In genomic region chr3:82435351-82435750, GRCm38 (mm10) we compare ENCODE assay signal across 24 mouse cellular contexts.
"Had no signal": no experiment of that assay in that cellular context is flagged by ENCODE, and none has a peak within 500 bp of the region (broad histone marks: within the 10 kb centered on the region; RNA-seq: fewer than 3 reads in every experiment).

No protein-coding gene starts in this region.

- H3K27me3 ChIP-seq: heart, embryonic 13.5 days; heart, embryonic 15.5 days; kidney, embryonic 15.5 days; limb, embryonic 13.5 days; limb, embryonic 15.5 days; liver, embryonic 12.5 days had no signal

- H3K36me3 ChIP-seq: heart, embryonic 13.5 days; heart, embryonic 15.5 days; kidney, embryonic 15.5 days; limb, embryonic 13.5 days; limb, embryonic 15.5 days; liver, embryonic 12.5 days had no signal

- H3K4me3 ChIP-seq: heart, adult 2 months; heart, embryonic 13.5 days; heart, embryonic 15.5 days; kidney, embryonic 15.5 days; limb, embryonic 13.5 days; limb, embryonic 15.5 days; liver, embryonic 12.5 days had no signal

- DNase-seq: gastrocnemius, postnatal 14 days; gastrocnemius, postnatal 36 days; heart, adult 11 months; heart, adult 2 months; heart, postnatal 14 days; heart, postnatal 36 days; kidney, adult 11 months; kidney, adult 2 months; kidney, adult 9 months; kidney, postnatal 14 days; kidney, postnatal 36 days; layer of hippocampus, adult 9-11 months; layer of hippocampus, postnatal 36 days; left cerebral cortex, postnatal 4 days had no signal

- H3K27ac ChIP-seq: heart, adult 2 months; heart, embryonic 13.5 days; heart, embryonic 15.5 days; kidney, embryonic 15.5 days; kidney, postnatal 0 days; limb, embryonic 13.5 days; limb, embryonic 15.5 days; liver, embryonic 12.5 days; liver, embryonic 14.5 days had no signal

- H3K9ac ChIP-seq: heart, embryonic 13.5 days; heart, embryonic 15.5 days; kidney, embryonic 15.5 days; limb, embryonic 13.5 days; limb, embryonic 15.5 days; liver, embryonic 12.5 days; liver, embryonic 14.5 days had no signal

- ATAC-seq: intestine, embryonic 16.5 days; liver, embryonic 12.5 days had no signal

- H3K4me2 ChIP-seq: heart, embryonic 11.5 days; heart, embryonic 13.5 days; heart, embryonic 15.5 days; kidney, embryonic 15.5 days; limb, embryonic 13.5 days; limb, embryonic 15.5 days; liver, embryonic 12.5 days had no signal

- H3K9me3 ChIP-seq: heart, embryonic 13.5 days; heart, embryonic 15.5 days; kidney, embryonic 15.5 days; limb, embryonic 13.5 days; limb, embryonic 15.5 days; liver, embryonic 12.5 days had no signal

- H3K4me1 ChIP-seq: heart, embryonic 13.5 days; heart, embryonic 15.5 days; kidney, embryonic 15.5 days; limb, embryonic 13.5 days; limb, embryonic 15.5 days; liver, embryonic 12.5 days had no signal
